ENCODE assay signal across 21 mouse cellular contexts in the genomic region with DNA sequence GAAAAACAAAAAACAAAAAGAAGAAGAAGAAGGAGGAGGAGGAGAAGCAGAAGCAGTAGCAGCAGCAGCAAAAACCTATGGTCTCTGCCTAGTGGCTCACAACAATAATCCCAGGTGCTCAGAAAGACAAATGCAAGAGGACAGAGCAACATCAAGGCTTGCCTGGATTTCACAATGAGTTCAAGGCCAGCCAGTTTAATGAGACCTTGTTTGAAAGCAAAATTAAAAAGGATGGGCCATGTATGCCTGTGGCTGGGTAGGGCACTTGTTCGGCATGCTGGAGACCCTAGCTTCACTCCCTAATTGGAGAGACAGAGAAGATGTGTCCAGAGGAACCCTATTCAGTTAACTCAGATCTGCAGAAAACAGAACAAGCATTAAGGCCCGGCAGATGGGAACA. TPM values are rescaled to one million over a fixed set of nuclear protein-coding genes. Genes with fewer than 3 reads are reported as not detected.
DNase-seq lines count a peak whose midpoint lies in the region; ATAC-seq and TF ChIP-seq lines count a peak whose summit lies in the region.
"Had no signal": no experiment of that assay in that cellular context is flagged by ENCODE, and none has a peak within 500 bp of the region (broad histone marks: within the 10 kb centered on the region; RNA-seq: fewer than 3 reads in every experiment).

No protein-coding gene starts in this region.

- no peaks in the 10 kb centered on the region for H3K27me3 ChIP-seq in heart, postnatal 0 days (ENCODE audit: control insufficient read depth, insufficient read depth, low read length)
- H3K27me3 ChIP-seq in neural tube, embryonic 13.5 days, result peaks cover 9% of the 10 kb centered on the region
- no peaks in the 10 kb centered on the region for H3K27me3 ChIP-seq in liver, embryonic 15.5 days
- H3K27me3 ChIP-seq in hindbrain, embryonic 13.5 days, result peaks cover 15% of the 10 kb centered on the region
- H3K27me3 ChIP-seq: kidney, embryonic 15.5 days had no signal

- H3K27ac ChIP-seq in heart, postnatal 0 days (ENCODE audit: low read depth), result 0 out of 2 replicates have a peak overlapping the region, but pooled peaks have one; percentile 7
- H3K27ac ChIP-seq in neural tube, embryonic 13.5 days (replicated peaks), result 0 out of 2 replicates have a peak overlapping the region, but pooled peaks have one; percentile 1
- peak overlapping the region; percentile 25; the same call in 1 of the 2 replicates for H3K27ac ChIP-seq in liver, embryonic 15.5 days (replicated peaks)
- H3K27ac ChIP-seq in hindbrain, embryonic 13.5 days, result no peak overlapping the region
- H3K27ac ChIP-seq: heart, embryonic 10.5 days; hindbrain, embryonic 10.5 days; hindbrain, postnatal 0 days; limb, embryonic 12.5 days; midbrain, embryonic 13.5 days; neural tube, embryonic 12.5 days had no signal

- H3K4me2 ChIP-seq in heart, postnatal 0 days (ENCODE audit: low read depth, low read length), result no peak overlapping the region
- H3K4me2 ChIP-seq in neural tube, embryonic 13.5 days, result no peak overlapping the region
- no peak overlapping the region for H3K4me2 ChIP-seq in liver, embryonic 15.5 days
- no peak overlapping the region for H3K4me2 ChIP-seq in hindbrain, embryonic 13.5 days
- H3K4me2 ChIP-seq: kidney, embryonic 15.5 days; limb, embryonic 12.5 days; midbrain, embryonic 13.5 days; neural tube, embryonic 12.5 days had no signal

- H3K4me1 ChIP-seq in heart, postnatal 0 days (ENCODE audit: control insufficient read depth, insufficient read depth), result peaks cover 14% of the 10 kb centered on the region; the same call in 1 of the 2 replicates
- H3K4me1 ChIP-seq in neural tube, embryonic 13.5 days (replicated peaks), result peaks cover 45% of the 10 kb centered on the region
- peaks cover 53% of the 10 kb centered on the region for H3K4me1 ChIP-seq in liver, embryonic 15.5 days (replicated peaks)
- H3K4me1 ChIP-seq in hindbrain, embryonic 13.5 days (replicated peaks), result peaks cover 40% of the 10 kb centered on the region

- no peak overlapping the region for H3K4me3 ChIP-seq in heart, postnatal 0 days (ENCODE audit: low read depth, low read length)
- H3K4me3 ChIP-seq in neural tube, embryonic 13.5 days, result no peak overlapping the region
- H3K4me3 ChIP-seq in liver, embryonic 15.5 days (replicated peaks), result no peak overlapping the region
- no peak overlapping the region for H3K4me3 ChIP-seq in hindbrain, embryonic 13.5 days
- H3K4me3 ChIP-seq: heart, embryonic 10.5 days; hindbrain, embryonic 10.5 days; kidney, embryonic 15.5 days; limb, embryonic 12.5 days; midbrain, embryonic 13.5 days; neural tube, embryonic 12.5 days had no signal

- DNase-seq in heart, postnatal 0 days (ENCODE audit: low spot score), result no peak
- DNase-seq in heart, postnatal 4 days, result no peak
- no peak for DNase-seq in neural tube, embryonic 10.5 days (ENCODE audit: extremely low spot score, low spot score)
- DNase-seq in layer of hippocampus, postnatal 25 days (ENCODE audit: extremely low spot score in 1 of 2, low spot score in 1 of 2), result no peak
- DNase-seq: forebrain, postnatal 0 days; kidney, adult 11 months; layer of hippocampus, postnatal 36 days; lung, adult 2 months; lung, postnatal 14 days; thymus, adult 18-20 months; thymus, postnatal 36 days had no signal

- 64% methylated on average over 2 of the region's 2 CpGs for WGBS in heart, postnatal 0 days
- 72% methylated on average over 2 of the region's 2 CpGs for WGBS in neural tube, embryonic 13.5 days
- WGBS in liver, embryonic 15.5 days (ENCODE audit: insufficient replicate concordance), result 62% methylated on average over 2 of the region's 2 CpGs
- WGBS in hindbrain, embryonic 13.5 days, result 79% methylated on average over 2 of the region's 2 CpGs

- no peak overlapping the region for H3K9ac ChIP-seq in heart, postnatal 0 days (replicated peaks; ENCODE audit: low read depth, low read length)
- no peak overlapping the region for H3K9ac ChIP-seq in neural tube, embryonic 13.5 days
- H3K9ac ChIP-seq in liver, embryonic 15.5 days, result no peak overlapping the region
- H3K9ac ChIP-seq in hindbrain, embryonic 13.5 days, result no peak overlapping the region
- H3K9ac ChIP-seq: forebrain, postnatal 0 days; kidney, embryonic 15.5 days; limb, embryonic 12.5 days; midbrain, embryonic 13.5 days; neural tube, embryonic 12.5 days had no signal

- no peak for TF ChIP-seq EP300 in heart, postnatal 0 days (IDR thresholded peaks at IDR 0.05; ENCODE audit: low read depth)

- TF ChIP-seq CTCF in heart, postnatal 0 days (IDR thresholded peaks at IDR 0.05; ENCODE audit: low read depth), result no peak

- no peak for ATAC-seq in heart, postnatal 0 days (ENCODE audit: insufficient read depth, low read depth)
- ATAC-seq in neural tube, embryonic 13.5 days (ENCODE audit: low read depth), result no peak
- no peak for ATAC-seq in liver, embryonic 15.5 days (ENCODE audit: insufficient read depth)
- ATAC-seq in hindbrain, embryonic 13.5 days (ENCODE audit: low FRiP score), result no peak
- ATAC-seq: forebrain, postnatal 0 days; hindbrain, postnatal 0 days; midbrain, embryonic 13.5 days had no signal

- H3K9me3 ChIP-seq in heart, postnatal 0 days (replicated peaks; ENCODE audit: control insufficient read depth, low read length), result no peaks in the 10 kb centered on the region
- H3K9me3 ChIP-seq in neural tube, embryonic 13.5 days, result no peaks in the 10 kb centered on the region
- no peaks in the 10 kb centered on the region for H3K9me3 ChIP-seq in liver, embryonic 15.5 days (replicated peaks)
- no peaks in the 10 kb centered on the region for H3K9me3 ChIP-seq in hindbrain, embryonic 13.5 days
- H3K9me3 ChIP-seq: heart, embryonic 10.5 days; hindbrain, embryonic 10.5 days; kidney, embryonic 15.5 days; midbrain, embryonic 13.5 days; neural tube, embryonic 12.5 days had no signal

- H3K36me3 ChIP-seq in heart, postnatal 0 days (replicated peaks; ENCODE audit: control insufficient read depth, insufficient read depth, low read length), result peaks cover 10% of the 10 kb centered on the region
- peaks cover 12% of the 10 kb centered on the region for H3K36me3 ChIP-seq in neural tube, embryonic 13.5 days
- H3K36me3 ChIP-seq in liver, embryonic 15.5 days (replicated peaks), result peaks cover 17% of the 10 kb centered on the region
- H3K36me3 ChIP-seq in hindbrain, embryonic 13.5 days, result peaks cover 14% of the 10 kb centered on the region

RNA-seq across cellular contexts. Expression of a gene that starts 1.3 kb away (rescaled TPM):
- 31.9 and 50.1 TPM in 2 replicates for total RNA-seq in heart, postnatal 0 days (2014; rRNA removed; ENCODE audit: low replicate concordance)
- polyA plus RNA-seq in heart, postnatal 0 days (2015; fragmentation: Nextera tagmentation; extraction: Ambion mirVana), result 36.9 and 38.2 TPM in 2 replicates
- total RNA-seq in heart, postnatal 4 days (2021), result 10 to 100 TPM; 68.6 to 80.3 TPM
- polyA plus RNA-seq in neural tube, embryonic 13.5 days (2015; fragmentation: Nextera tagmentation; extraction: Ambion mirVana), result 91.4 and 99.7 TPM in 2 replicates
- polyA plus RNA-seq in liver, embryonic 15.5 days (2015; fragmentation: Nextera tagmentation; extraction: Ambion mirVana), result 30.7 and 31.7 TPM in 2 replicates
- 83.2 and 90.5 TPM in 2 replicates for polyA plus RNA-seq in hindbrain, embryonic 13.5 days (2015; fragmentation: Nextera tagmentation; extraction: Ambion mirVana)
- total RNA-seq in layer of hippocampus, postnatal 25 days (2021), result 100 to 1,000 TPM; 109 to 110 TPM

RNA-seq across cellular contexts. Expression of a gene that starts 2.7 kb away (rescaled TPM):
- 1.1 and 3.9 TPM in 2 replicates for total RNA-seq in heart, postnatal 0 days (2014; rRNA removed; ENCODE audit: low replicate concordance)
- 5.8 and 7.5 TPM in 2 replicates for polyA plus RNA-seq in heart, postnatal 0 days (2015; fragmentation: Nextera tagmentation; extraction: Ambion mirVana)
- 10 to 100 TPM in 1 of 2 experiments, 1 to 10 TPM in 1; 8.6 to 10.5 TPM for total RNA-seq in heart, postnatal 4 days (2021)
- 46.7 and 52.5 TPM in 2 replicates for polyA plus RNA-seq in neural tube, embryonic 13.5 days (2015; fragmentation: Nextera tagmentation; extraction: Ambion mirVana)
- 42.5 and 42.7 TPM in 2 replicates for polyA plus RNA-seq in liver, embryonic 15.5 days (2015; fragmentation: Nextera tagmentation; extraction: Ambion mirVana)
- 47.0 and 50.0 TPM in 2 replicates for polyA plus RNA-seq in hindbrain, embryonic 13.5 days (2015; fragmentation: Nextera tagmentation; extraction: Ambion mirVana)
- total RNA-seq in layer of hippocampus, postnatal 25 days (2021), result 10 to 100 TPM; 52.4 to 59.1 TPM
